Mouse (Mus musculus): Measurements from ENCODE around the gene Gpr108. TPM values are rescaled to one million over a fixed set of nuclear protein-coding genes. Genes with fewer than 3 reads are reported as not detected.
A peak's percentile ranks its signal among the peaks of the same experiment; 100 is the strongest.

The Gpr108 gene
- polyA plus RNA-seq, 1 experiment from 2014 or later = 16.2 TPM

- no peak overlapping the region for H3K27ac ChIP-seq (ENCODE audit: low read depth, low read length)
- H3K9me3 ChIP-seq (ENCODE audit: control insufficient read depth) = no peaks in the 10 kb centered on the region
- WGBS = 39% methylated on average over 13 of the region's 13 CpGs
- no peaks in the 10 kb centered on the region for H3K4me1 ChIP-seq (replicated peaks; ENCODE audit: control insufficient read depth, insufficient read depth, low read length)
- ATAC-seq = peak; percentile 21; the same call in 1 of the 2 replicates
- H3K4me2 ChIP-seq (replicated peaks; ENCODE audit: low read depth) = no peak overlapping the region
- no peak overlapping the region for H3K4me3 ChIP-seq (ENCODE audit: low read depth, low read length)
- H3K27me3 ChIP-seq (replicated peaks; ENCODE audit: control insufficient read depth, insufficient read depth, low read length) = no peaks in the 10 kb centered on the region
- H3K9ac ChIP-seq (ENCODE audit: low read depth, low read length) = no peak overlapping the region
- H3K36me3 ChIP-seq (ENCODE audit: control insufficient read depth, insufficient read depth) = no peaks in the 10 kb centered on the region
- TF ChIP-seq CTCF (IDR thresholded peaks at IDR 0.05; ENCODE audit: low read depth) = no peak
Measured at GRCm38 (mm10) chr17:57214676-57215387, 33.4 kb downstream of the Gpr108 start.

- no peak for ATAC-seq
- 51% methylated on average over 9 of the region's 9 CpGs for WGBS
Measured at GRCm38 (mm10) chr17:57211501-57211900, 36.7 kb downstream of the Gpr108 start.

GRCm38 (mm10) chr17:57209330-57209729, 38.9 kb downstream of the Gpr108 start:
- Histone ChIP-seq H3K27me3 (replicated peaks; ENCODE audit: control insufficient read depth, insufficient read depth, low read length) (no peaks in the 10 kb centered on the region), H3K27ac (ENCODE audit: low read depth, low read length) (no peak overlapping the region), H3K9me3 (ENCODE audit: control insufficient read depth) (no peaks in the 10 kb centered on the region), H3K4me1 (replicated peaks; ENCODE audit: control insufficient read depth, insufficient read depth, low read length) (no peaks in the 10 kb centered on the region), H3K4me3 (ENCODE audit: low read depth, low read length) (no peak overlapping the region), H3K9ac (ENCODE audit: low read depth, low read length) (no peak overlapping the region), H3K36me3 (ENCODE audit: control insufficient read depth, insufficient read depth) (no peaks in the 10 kb centered on the region), H3K4me2 (replicated peaks; ENCODE audit: low read depth) (no peak overlapping the region)
- TF ChIP-seq CTCF (IDR thresholded peaks at IDR 0.05; ENCODE audit: low read depth) = peak; percentile 59
- 63% methylated on average over 4 of the region's 4 CpGs for WGBS
- ATAC-seq = no peak

More at GRCm38 (mm10) chr17:57211501-57211900, 36.7 kb downstream of the Gpr108 start:
- H3K4me2 ChIP-seq (replicated peaks; ENCODE audit: low read depth) = no peak overlapping the region
- no peak overlapping the region for H3K27ac ChIP-seq (ENCODE audit: low read depth, low read length)
- no peaks in the 10 kb centered on the region for H3K27me3 ChIP-seq (replicated peaks; ENCODE audit: control insufficient read depth, insufficient read depth, low read length)
- no peak for TF ChIP-seq CTCF (IDR thresholded peaks at IDR 0.05; ENCODE audit: low read depth)
- H3K36me3 ChIP-seq (ENCODE audit: control insufficient read depth, insufficient read depth) = no peaks in the 10 kb centered on the region
- no peaks in the 10 kb centered on the region for H3K9me3 ChIP-seq (ENCODE audit: control insufficient read depth)
- H3K4me3 ChIP-seq (ENCODE audit: low read depth, low read length) = no peak overlapping the region
- H3K9ac ChIP-seq (ENCODE audit: low read depth, low read length) = no peak overlapping the region
- H3K4me1 ChIP-seq (replicated peaks; ENCODE audit: control insufficient read depth, insufficient read depth, low read length) = no peaks in the 10 kb centered on the region

- Histone ChIP-seq H3K4me1 (replicated peaks; ENCODE audit: control insufficient read depth, insufficient read depth, low read length) (no peaks in the 10 kb centered on the region), H3K4me3 (ENCODE audit: low read depth, low read length) (no peak overlapping the region), H3K9me3 (ENCODE audit: control insufficient read depth) (no peaks in the 10 kb centered on the region), H3K9ac (ENCODE audit: low read depth, low read length) (no peak overlapping the region), H3K27me3 (replicated peaks; ENCODE audit: control insufficient read depth, insufficient read depth, low read length) (no peaks in the 10 kb centered on the region), H3K36me3 (ENCODE audit: control insufficient read depth, insufficient read depth) (no peaks in the 10 kb centered on the region), H3K4me2 (replicated peaks; ENCODE audit: low read depth) (no peak overlapping the region), H3K27ac (ENCODE audit: low read depth, low read length) (no peak overlapping the region)
- WGBS = 88% methylated on average over 3 of the region's 3 CpGs
- TF ChIP-seq CTCF (IDR thresholded peaks at IDR 0.05; ENCODE audit: low read depth) = no peak
- ATAC-seq = no peak
Measured at GRCm38 (mm10) chr17:57207938-57208337, 40.3 kb downstream of the Gpr108 start.

- WGBS = 38% methylated on average over 10 of the region's 10 CpGs
- H3K27ac ChIP-seq (ENCODE audit: low read depth, low read length) = no peak overlapping the region
- TF ChIP-seq CTCF (IDR thresholded peaks at IDR 0.05; ENCODE audit: low read depth) = no peak
Measured at GRCm38 (mm10) chr17:57201841-57202724, 46.2 kb downstream of the Gpr108 start.

GRCm38 (mm10) chr17:57198252-57198651, 50.0 kb downstream of the Gpr108 start:
- no peaks in the 10 kb centered on the region for H3K4me1 ChIP-seq (replicated peaks; ENCODE audit: control insufficient read depth, insufficient read depth, low read length)
- ATAC-seq = no peak
- no peak overlapping the region for H3K4me3 ChIP-seq (ENCODE audit: low read depth, low read length)
- H3K4me2 ChIP-seq (replicated peaks; ENCODE audit: low read depth) = no peak overlapping the region
- no peak overlapping the region for H3K27ac ChIP-seq (ENCODE audit: low read depth, low read length)
- H3K9ac ChIP-seq (ENCODE audit: low read depth, low read length) = no peak overlapping the region
- no peaks in the 10 kb centered on the region for H3K36me3 ChIP-seq (ENCODE audit: control insufficient read depth, insufficient read depth)
- TF ChIP-seq CTCF (IDR thresholded peaks at IDR 0.05; ENCODE audit: low read depth) = no peak
- no peaks in the 10 kb centered on the region for H3K9me3 ChIP-seq (ENCODE audit: control insufficient read depth)
- no peaks in the 10 kb centered on the region for H3K27me3 ChIP-seq (replicated peaks; ENCODE audit: control insufficient read depth, insufficient read depth, low read length)
- 65% methylated on average over 3 of the region's 3 CpGs for WGBS

More at GRCm38 (mm10) chr17:57201841-57202724, 46.2 kb downstream of the Gpr108 start:
- Histone ChIP-seq H3K27me3 (replicated peaks; ENCODE audit: control insufficient read depth, insufficient read depth, low read length) (no peaks in the 10 kb centered on the region), H3K4me3 (ENCODE audit: low read depth, low read length) (no peak overlapping the region), H3K9me3 (ENCODE audit: control insufficient read depth) (no peaks in the 10 kb centered on the region), H3K4me1 (replicated peaks; ENCODE audit: control insufficient read depth, insufficient read depth, low read length) (no peaks in the 10 kb centered on the region), H3K4me2 (replicated peaks; ENCODE audit: low read depth) (no peak overlapping the region), H3K36me3 (ENCODE audit: control insufficient read depth, insufficient read depth) (no peaks in the 10 kb centered on the region), H3K9ac (ENCODE audit: low read depth, low read length) (no peak overlapping the region)
- ATAC-seq = peak; percentile 70

Data from intestine, postnatal 0 days (tissue).